Mouse (Mus musculus) embryonic facial prominence, embryonic 14.5 days (tissue): ENCODE data around the gene Tcp10c. TPM values are rescaled to one million over a fixed set of nuclear protein-coding genes. Genes with fewer than 3 reads are reported as not detected.
"Not testable (repeated sequence)": the region's sequence is repeated elsewhere in the genome, so short reads cannot be mapped to it uniquely, and the experiment has no call there.

Source experiments
- ATAC-seq: fragments of 200-750 bp; cut with Nextera tagmentation; 2 replicates; pipeline ENCODE4 v1.8.0; 2017; ENCODE audit warnings: low read depth, moderate number of reproducible peaks, moderate TSS enrichment
- DNase-seq: peaks from one replicate; pipeline ENCODE4 v3.0.0-alpha.2; 2015; ENCODE audit warnings: low spot score
- H3K27ac ChIP-seq: fragments of 300-500 bp; sonication (generic); replicated peaks from 2 replicates; pipeline ENCODE4 v1.5.1; 2014; ENCODE audit warnings: low read depth, mild to moderate bottlenecking, low read length, moderate library complexity
- H3K27me3 ChIP-seq: fragments of 300-500 bp; sonication (generic); replicated peaks from 2 replicates; pipeline ENCODE4 v1.6.1; 2014; ENCODE audit warnings: low read length; ENCODE audit not compliant: control insufficient read depth, insufficient read depth
- H3K36me3 ChIP-seq: fragments of 300-500 bp; sonication (generic); 2 replicates; pipeline ENCODE4 v1.6.1; 2014; ENCODE audit warnings: low read length, mixed read lengths; ENCODE audit not compliant: control insufficient read depth, insufficient read depth
- H3K4me1 ChIP-seq: fragments of 300-500 bp; sonication (generic); 2 replicates; pipeline ENCODE4 v1.6.1; 2014; ENCODE audit warnings: antibody characterized with exemption, low read length; ENCODE audit not compliant: control insufficient read depth, insufficient read depth
- H3K4me2 ChIP-seq: fragments of 300-500 bp; sonication (generic); 2 replicates; pipeline ENCODE4 v1.6.1; 2014; ENCODE audit warnings: low read depth, mild to moderate bottlenecking, low read length, moderate library complexity, mixed read lengths
- H3K4me3 ChIP-seq: fragments of 300-500 bp; sonication (generic); 2 replicates; pipeline ENCODE4 v1.5.1; 2014; ENCODE audit warnings: low read depth, mild to moderate bottlenecking, low read length
- H3K9ac ChIP-seq: fragments of 300-500 bp; sonication (generic); 2 replicates; pipeline ENCODE4 v1.6.1; 2014; ENCODE audit warnings: low read depth, mild to moderate bottlenecking, low read length, moderate library complexity, mixed read lengths
- H3K9me3 ChIP-seq: fragments of 300-500 bp; sonication (generic); 2 replicates; pipeline ENCODE4 v1.6.1; 2016; ENCODE audit warnings: low read length; ENCODE audit not compliant: control insufficient read depth
- WGBS: fragments of 180-500 bp; shearing (Covaris S2); extraction: QIAGEN DNeasy Blood & Tissue Kit; methylation state at CpG from one replicate; pipeline ENCODE4 v1.1.7; 2014; 5-methylcytosine and 5-hydroxymethylcytosine counted together
- polyA plus RNA-seq: library from polyadenylated mRNA; unstranded; fragments of >200 nt; fragmentation: Nextera tagmentation; extraction: Ambion mirVana; gene quantifications from 2 replicates; pipeline ENCODE4 v1.2.1, GENCODE M21; 2014

Gene Tcp10c
- polyA plus RNA-seq, 1 experiment from 2014 or later = not detected

DNA sequence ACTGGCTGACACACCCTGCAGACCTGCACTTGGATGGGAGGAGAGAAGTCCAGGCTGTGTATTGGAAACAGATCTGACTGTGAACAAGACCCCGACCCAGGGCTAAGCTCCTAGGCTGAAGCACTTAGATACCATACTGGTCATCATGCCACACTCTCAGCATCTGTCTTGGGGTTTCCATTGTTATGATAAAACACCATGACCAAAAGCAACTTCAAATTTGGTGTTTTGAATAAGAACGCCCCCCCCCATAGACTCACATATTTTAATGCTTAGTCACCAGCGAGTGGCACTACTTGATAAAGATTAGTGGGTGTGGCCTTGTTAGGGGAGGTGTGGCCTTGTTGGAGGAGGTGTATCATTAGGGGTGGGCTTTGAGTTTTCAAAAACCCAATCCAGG, 51.7 kb downstream of the Tcp10c start:
- H3K4me1 ChIP-seq, H3K27me3 ChIP-seq, H3K4me2 ChIP-seq, H3K9me3 ChIP-seq, ATAC-seq, DNase-seq, H3K27ac ChIP-seq, H3K36me3 ChIP-seq, H3K4me3 ChIP-seq, H3K9ac ChIP-seq: not testable (repeated sequence)
- WGBS = 68% methylated on average over 3 of the region's 3 CpGs

DNA sequence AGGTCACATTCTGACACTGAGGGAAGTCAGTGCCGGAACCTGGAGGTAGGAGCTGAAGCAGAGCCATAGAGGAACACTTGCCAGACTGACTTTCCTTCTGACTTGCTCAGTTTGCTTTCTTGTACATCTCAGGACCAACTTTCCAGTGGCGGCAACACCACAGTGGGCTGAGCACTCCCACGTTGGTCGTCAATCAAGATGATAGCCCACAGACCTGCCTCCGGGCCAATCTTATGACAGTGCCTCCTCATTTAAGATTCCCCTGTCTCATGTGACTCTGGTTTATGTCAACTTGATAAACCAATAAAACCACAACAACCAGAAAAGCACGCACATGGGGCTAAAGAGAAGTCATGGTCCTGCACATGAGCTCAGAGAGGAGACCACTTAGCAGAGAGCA, 52.3 kb downstream of the Tcp10c start:
- H3K4me2 ChIP-seq, H3K4me3 ChIP-seq, H3K9ac ChIP-seq, DNase-seq, H3K9me3 ChIP-seq, ATAC-seq, H3K36me3 ChIP-seq, H3K27ac ChIP-seq, H3K4me1 ChIP-seq, H3K27me3 ChIP-seq: not testable (repeated sequence)
- WGBS = 88% methylated on average over 5 of the region's 6 CpGs

DNA sequence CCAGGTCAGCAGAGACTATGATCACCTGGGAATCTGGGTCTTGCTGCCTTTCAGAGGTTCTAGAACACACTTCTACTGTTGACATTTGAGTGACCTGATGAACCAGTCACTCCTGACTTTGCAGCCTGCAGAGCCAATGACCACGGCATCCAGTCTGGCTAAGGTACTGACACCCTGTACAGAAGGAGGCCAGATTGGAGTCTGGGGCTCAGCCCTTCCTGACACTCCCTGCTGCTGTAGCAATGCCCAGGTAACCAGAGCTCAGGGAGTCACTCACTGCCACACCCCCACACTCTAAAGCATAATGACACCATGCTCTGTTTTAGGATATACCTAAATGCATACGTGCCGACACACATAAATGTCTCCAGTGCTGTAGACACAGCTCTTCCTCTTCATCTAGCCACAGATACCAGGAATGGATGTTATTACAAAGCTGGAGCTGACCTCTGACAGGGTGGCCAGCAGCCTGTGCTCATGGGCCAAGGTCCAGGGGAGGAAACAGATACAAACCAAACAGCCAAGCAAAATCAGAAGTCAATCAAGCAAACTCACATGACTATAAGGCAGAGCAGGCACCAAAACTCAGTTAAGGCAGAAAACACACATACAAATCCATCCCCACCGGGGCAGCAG, 53.4 kb downstream of the Tcp10c start:
- WGBS = 96% methylated on average over 3 of the region's 4 CpGs
- H3K27ac ChIP-seq, H3K27me3 ChIP-seq, H3K4me3 ChIP-seq, H3K9me3 ChIP-seq, DNase-seq, H3K9ac ChIP-seq, H3K4me2 ChIP-seq, H3K36me3 ChIP-seq, H3K4me1 ChIP-seq: not testable (repeated sequence)
- ATAC-seq = 0 out of 2 replicates have a peak, but pooled peaks have one; percentile 37

DNA sequence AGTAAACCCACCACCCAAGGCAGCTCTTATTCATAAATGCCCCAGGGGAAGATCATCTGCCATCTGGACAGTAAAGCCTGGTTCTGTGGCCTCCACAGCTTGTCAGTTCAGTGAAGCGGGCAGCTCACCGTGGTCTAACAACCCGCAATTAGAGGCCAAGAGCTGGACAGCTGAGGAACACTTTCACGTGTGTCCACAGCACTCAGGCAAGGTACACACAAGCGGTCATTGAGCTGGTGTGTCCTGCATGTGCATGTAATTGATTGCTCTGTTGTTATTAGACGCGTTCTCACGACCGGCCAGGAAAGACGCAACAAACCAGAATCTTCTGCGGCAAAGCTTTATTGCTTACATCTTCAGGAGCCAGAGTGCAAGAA, 53.9 kb downstream of the Tcp10c start:
- DNase-seq, H3K4me2 ChIP-seq: not testable (repeated sequence)

DNA sequence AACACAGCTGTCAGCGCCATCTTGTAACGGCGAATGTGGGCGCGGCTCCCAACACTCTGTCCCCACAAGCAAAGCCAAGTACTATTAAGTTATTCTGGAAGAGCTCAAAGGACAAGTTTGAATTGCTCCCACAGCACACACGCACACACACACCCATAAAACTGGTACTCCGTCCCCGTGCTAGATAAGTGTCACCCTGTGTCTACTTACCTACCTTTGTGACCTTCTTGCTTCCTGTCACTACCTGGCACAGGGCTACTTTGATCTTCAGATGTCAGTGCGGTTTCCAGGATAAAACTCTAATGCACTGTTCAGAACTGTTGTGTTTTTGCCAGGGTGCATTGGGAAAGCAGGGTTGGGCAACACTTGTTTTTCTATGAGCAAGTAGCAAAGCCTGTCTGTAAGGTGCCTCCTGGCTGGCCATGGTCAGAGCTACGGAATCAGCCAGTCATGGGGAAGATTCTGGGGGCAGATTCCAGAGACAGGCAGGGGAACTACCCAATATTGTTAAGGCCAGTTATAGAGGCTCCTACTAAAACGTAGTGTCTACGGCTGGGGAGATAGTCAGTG, 66.7 kb downstream of the Tcp10c start:
- H3K4me3 ChIP-seq, DNase-seq, ATAC-seq, H3K27ac ChIP-seq, H3K4me1 ChIP-seq, H3K4me2 ChIP-seq, H3K27me3 ChIP-seq, H3K9me3 ChIP-seq, H3K36me3 ChIP-seq, H3K9ac ChIP-seq: not testable (repeated sequence)
- 90% methylated on average over 9 of the region's 12 CpGs for WGBS

More for the DNA sequence above, 53.9 kb downstream of the Tcp10c start:
- H3K9me3 ChIP-seq, H3K9ac ChIP-seq, H3K4me3 ChIP-seq, ATAC-seq, H3K27me3 ChIP-seq, H3K36me3 ChIP-seq, H3K27ac ChIP-seq, H3K4me1 ChIP-seq: not testable (repeated sequence)
- 92% methylated on average over 8 of the region's 11 CpGs for WGBS

DNA sequence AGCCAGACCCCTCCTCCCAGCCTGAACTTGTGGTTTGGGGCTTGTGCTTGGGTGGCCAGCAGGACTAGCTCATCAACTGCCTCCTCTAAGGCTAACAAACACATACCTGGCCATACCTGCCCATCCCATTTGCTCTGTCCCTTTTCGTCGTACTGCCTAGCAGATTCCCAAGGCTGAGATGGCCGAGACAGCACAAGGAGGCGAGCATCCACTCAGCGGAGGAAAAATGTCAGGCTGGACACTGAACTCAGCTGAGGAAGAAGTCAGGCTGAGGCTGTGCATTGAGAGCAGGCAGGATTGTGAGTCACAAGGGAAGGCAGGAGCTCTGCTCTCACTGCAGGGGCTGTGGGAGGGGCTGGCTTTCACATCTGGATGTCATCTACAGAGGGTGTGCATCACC, 68.3 kb downstream of the Tcp10c start:
- DNase-seq, H3K4me1 ChIP-seq, H3K4me2 ChIP-seq, H3K27ac ChIP-seq, ATAC-seq, H3K4me3 ChIP-seq, H3K27me3 ChIP-seq, H3K36me3 ChIP-seq, H3K9ac ChIP-seq, H3K9me3 ChIP-seq: not testable (repeated sequence)
- WGBS = 85% methylated on average over 5 of the region's 5 CpGs

DNA sequence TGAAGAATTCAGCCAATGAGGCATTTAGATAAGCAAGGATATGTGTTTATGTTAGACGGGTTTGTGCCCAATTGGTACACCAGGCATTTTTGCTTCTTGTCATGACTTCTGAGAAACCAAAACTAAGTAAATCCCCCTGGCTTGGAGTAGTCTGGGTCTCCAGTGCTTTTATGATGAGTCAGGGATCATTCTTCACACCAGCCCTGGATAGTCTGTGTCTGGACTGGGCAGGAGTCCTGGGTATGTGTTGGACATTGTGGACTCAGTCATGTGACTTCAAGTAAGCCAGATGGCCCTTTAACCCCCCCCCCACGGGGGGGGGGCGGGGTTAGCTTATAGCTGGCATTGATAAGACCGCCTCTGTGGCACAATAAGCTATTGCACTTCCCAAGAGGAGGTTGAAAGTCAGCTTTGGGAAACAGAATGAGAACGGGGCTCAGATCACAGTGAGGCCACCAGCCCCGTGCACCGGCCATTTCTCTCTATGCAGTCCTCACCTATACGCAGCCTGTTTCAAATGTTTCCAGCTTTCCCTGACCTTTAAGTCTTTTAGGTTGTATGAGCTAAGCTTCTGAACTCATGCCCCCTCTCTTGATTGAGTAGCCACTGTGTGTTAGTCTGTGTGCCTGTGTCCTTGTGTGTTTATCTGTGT, 69.1 kb downstream of the Tcp10c start:
- 68% methylated on average over 8 of the region's 8 CpGs for WGBS
- not testable (repeated sequence) for H3K36me3 ChIP-seq, H3K4me2 ChIP-seq, H3K4me1 ChIP-seq, H3K9me3 ChIP-seq, H3K27me3 ChIP-seq, H3K27ac ChIP-seq, H3K9ac ChIP-seq, DNase-seq, H3K4me3 ChIP-seq
- peak; percentile 55; the same call in 1 of the 2 replicates for ATAC-seq

DNA sequence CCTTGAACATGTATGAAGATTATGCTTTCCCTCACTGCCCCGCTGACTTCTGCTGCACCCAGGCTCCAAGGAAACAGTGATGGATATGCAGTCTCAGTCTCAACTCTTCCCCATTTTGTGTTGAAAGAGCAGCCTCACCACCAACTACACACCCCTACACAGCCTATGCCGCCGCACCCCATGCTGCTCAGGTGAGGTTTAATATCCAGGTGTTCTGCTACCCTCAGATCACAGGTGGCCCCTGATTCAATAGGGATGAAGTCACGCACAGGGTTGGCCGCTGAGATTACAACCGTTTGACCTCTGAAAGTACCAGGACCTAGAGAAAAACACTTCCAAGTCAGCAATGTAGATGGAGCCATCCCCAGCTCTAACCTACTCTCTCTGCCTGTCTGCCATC, 69.9 kb downstream of the Tcp10c start:
- DNase-seq = not testable (repeated sequence)
- 85% methylated on average over 6 of the region's 6 CpGs for WGBS

DNA sequence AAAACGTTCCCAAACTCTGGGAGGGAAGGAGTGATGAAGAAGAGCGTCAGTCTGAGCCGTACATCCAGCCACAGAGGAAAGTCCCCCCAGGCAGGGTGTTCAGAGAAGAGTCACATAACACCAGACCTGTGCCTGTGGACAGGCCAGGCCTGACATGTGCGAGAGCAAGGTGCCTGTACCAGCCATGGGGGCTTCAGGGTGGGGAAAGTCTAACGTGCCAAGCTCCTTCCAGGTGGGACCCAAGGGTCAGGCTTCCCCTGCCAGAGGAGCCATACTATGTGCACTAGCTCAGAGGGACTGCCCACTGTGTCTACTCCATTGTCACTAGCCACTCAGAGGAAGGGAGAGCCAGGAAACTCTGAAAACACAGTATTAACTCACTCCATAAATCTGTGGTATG, 71.3 kb downstream of the Tcp10c start:
- H3K4me1 ChIP-seq, H3K4me2 ChIP-seq, H3K27ac ChIP-seq, DNase-seq, H3K9ac ChIP-seq, H3K4me3 ChIP-seq, H3K27me3 ChIP-seq, H3K36me3 ChIP-seq, ATAC-seq, H3K9me3 ChIP-seq: not testable (repeated sequence)
- 71% methylated on average over 2 of the region's 5 CpGs for whole genome bisulfite sequencing

More for the DNA sequence above, 69.9 kb downstream of the Tcp10c start:
- not testable (repeated sequence) for ATAC-seq, H3K9ac ChIP-seq, H3K4me2 ChIP-seq, H3K4me1 ChIP-seq, H3K27me3 ChIP-seq, H3K36me3 ChIP-seq, H3K9me3 ChIP-seq, H3K4me3 ChIP-seq, H3K27ac ChIP-seq
